Mouse (Mus musculus) heart, embryonic 16.5 days (tissue): ENCODE measurements around the gene Aox1. TPM values are rescaled to one million over a fixed set of nuclear protein-coding genes. Genes with fewer than 3 reads are reported as not detected.

ENCODE experiments used
- ATAC-seq: fragments of 200-750 bp; cut with Nextera tagmentation; replicated peaks from 2 replicates; pipeline ENCODE4 v1.8.0; 2017; ENCODE audit warnings: moderate number of reproducible peaks; ENCODE audit not compliant: insufficient read depth, low FRiP score; ENCODE audit errors: extremely low read depth
- H3K27ac ChIP-seq: fragments of 300-500 bp; sonication (generic); 2 replicates; pipeline ENCODE4 v1.5.1; 2014; ENCODE audit warnings: mild to moderate bottlenecking, low read length, control low read depth, moderate library complexity
- H3K27me3 ChIP-seq: fragments of 300-500 bp; sonication (generic); 2 replicates; pipeline ENCODE4 v1.6.1; 2014; ENCODE audit warnings: low read length, mixed read lengths; ENCODE audit not compliant: control insufficient read depth, insufficient read depth
- H3K36me3 ChIP-seq: fragments of 300-500 bp; sonication (generic); 2 replicates; pipeline ENCODE4 v1.6.1; 2014; ENCODE audit not compliant: control insufficient read depth, insufficient read depth
- H3K4me1 ChIP-seq: fragments of 300-500 bp; sonication (generic); 2 replicates; pipeline ENCODE4 v1.6.1; 2014; ENCODE audit warnings: low read length, mixed read lengths; ENCODE audit not compliant: control insufficient read depth, insufficient read depth
- H3K4me2 ChIP-seq: fragments of 300-500 bp; sonication (generic); 2 replicates; pipeline ENCODE4 v1.6.1; 2014; ENCODE audit warnings: low read depth, mild to moderate bottlenecking, control low read depth, low read length
- H3K4me3 ChIP-seq: fragments of 300-500 bp; sonication (generic); 2 replicates; pipeline ENCODE4 v1.5.1; 2014; ENCODE audit warnings: mild to moderate bottlenecking, control low read depth, low read length
- H3K9ac ChIP-seq: fragments of 300-500 bp; sonication (generic); 2 replicates; pipeline ENCODE4 v1.6.1; 2014; ENCODE audit warnings: low read length, control low read depth
- H3K9me3 ChIP-seq: fragments of 300-500 bp; sonication (generic); replicated peaks from 2 replicates; pipeline ENCODE4 v1.6.1; 2016; ENCODE audit warnings: low read length; ENCODE audit not compliant: control insufficient read depth
- WGBS: fragments of 180-500 bp; shearing (Covaris S2); extraction: QIAGEN DNeasy Blood & Tissue Kit; methylation state at CpG from one replicate; pipeline ENCODE4 v1.1.7; 2014; 5-methylcytosine and 5-hydroxymethylcytosine counted together
- polyA plus RNA-seq: library from polyadenylated mRNA; unstranded; fragments of >200 nt; fragmentation: Nextera tagmentation; extraction: Ambion mirVana; gene quantifications from 2 replicates; pipeline ENCODE4 v1.2.1, GENCODE M21; 2015

Aox1 gene
- polyA plus RNA-seq, 1 experiment from 2014 or later: 0.85 TPM

GRCm38 (mm10) chr1:58072991-58073730 lies 43.4 kb downstream of the Aox1 start:
- Histone ChIP-seq H3K4me3 (no peak overlapping the region), H3K36me3 (no peaks in the 10 kb centered on the region), H3K27ac (no peak overlapping the region), H3K9me3 (no peaks in the 10 kb centered on the region), H3K27me3 (no peaks in the 10 kb centered on the region), H3K9ac (no peak overlapping the region), H3K4me2 (no peak overlapping the region), H3K4me1 (no peaks in the 10 kb centered on the region)
- ATAC-seq: no peak
- WGBS: 70% methylated on average over 12 of the region's 12 CpGs

- H3K36me3 ChIP-seq: no peaks in the 10 kb centered on the region
- H3K4me1 ChIP-seq: no peaks in the 10 kb centered on the region
- no peaks in the 10 kb centered on the region for H3K27me3 ChIP-seq
- H3K9ac ChIP-seq: no peak overlapping the region
- no peak for ATAC-seq
- WGBS: 88% methylated on average over 2 of the region's 2 CpGs
- no peaks in the 10 kb centered on the region for H3K9me3 ChIP-seq
- H3K4me3 ChIP-seq: no peak overlapping the region
- no peak overlapping the region for H3K4me2 ChIP-seq
- no peak overlapping the region for H3K27ac ChIP-seq
These were observed 44.5 kb downstream of the Aox1 start for GRCm38 (mm10) chr1:58074266-58074665.

GRCm38 (mm10) chr1:58077882-58078281 lies 48.2 kb downstream of the Aox1 start:
- Histone ChIP-seq H3K9ac (no peak overlapping the region), H3K9me3 (no peaks in the 10 kb centered on the region)

GRCm38 (mm10) chr1:58078390-58078789 lies 48.7 kb downstream of the Aox1 start:
- Histone ChIP-seq H3K4me3 (no peak overlapping the region), H3K27ac (no peak overlapping the region), H3K27me3 (no peaks in the 10 kb centered on the region), H3K4me1 (no peaks in the 10 kb centered on the region), H3K36me3 (no peaks in the 10 kb centered on the region), H3K4me2 (no peak overlapping the region), H3K9me3 (no peaks in the 10 kb centered on the region), H3K9ac (no peak overlapping the region)
- 87% methylated on average over 7 of the region's 7 CpGs for WGBS
- ATAC-seq: no peak

More at GRCm38 (mm10) chr1:58077882-58078281, 48.2 kb downstream of the Aox1 start:
- H3K27me3 ChIP-seq: no peaks in the 10 kb centered on the region
- no peaks in the 10 kb centered on the region for H3K36me3 ChIP-seq
- H3K4me2 ChIP-seq: no peak overlapping the region
- no peak for ATAC-seq
- no peak overlapping the region for H3K4me3 ChIP-seq
- no peaks in the 10 kb centered on the region for H3K4me1 ChIP-seq
- H3K27ac ChIP-seq: no peak overlapping the region

GRCm38 (mm10) chr1:58079689-58080088 lies 50.0 kb downstream of the Aox1 start:
- Histone ChIP-seq H3K4me3 (no peak overlapping the region), H3K36me3 (no peaks in the 10 kb centered on the region), H3K27me3 (no peaks in the 10 kb centered on the region), H3K27ac (no peak overlapping the region), H3K4me1 (no peaks in the 10 kb centered on the region), H3K9ac (no peak overlapping the region), H3K4me2 (no peak overlapping the region), H3K9me3 (no peaks in the 10 kb centered on the region)
- ATAC-seq: no peak
- 84% methylated on average over 5 of the region's 5 CpGs for WGBS

GRCm38 (mm10) chr1:58080446-58080845 lies 50.7 kb downstream of the Aox1 start:
- no peaks in the 10 kb centered on the region for H3K9me3 ChIP-seq
- ATAC-seq: no peak
- H3K4me3 ChIP-seq: no peak overlapping the region
- H3K4me2 ChIP-seq: no peak overlapping the region
- H3K36me3 ChIP-seq: no peaks in the 10 kb centered on the region
- H3K9ac ChIP-seq: no peak overlapping the region
- no peaks in the 10 kb centered on the region for H3K27me3 ChIP-seq
- H3K27ac ChIP-seq: no peak overlapping the region
- 79% methylated on average over 4 of the region's 4 CpGs for WGBS
- no peaks in the 10 kb centered on the region for H3K4me1 ChIP-seq

GRCm38 (mm10) chr1:58081356-58081755 lies 51.6 kb downstream of the Aox1 start:
- H3K9ac ChIP-seq: no peak overlapping the region
- no peaks in the 10 kb centered on the region for H3K27me3 ChIP-seq
- no peak overlapping the region for H3K4me2 ChIP-seq
- no peaks in the 10 kb centered on the region for H3K4me1 ChIP-seq
- no peak for ATAC-seq
- H3K4me3 ChIP-seq: no peak overlapping the region
- H3K36me3 ChIP-seq: no peaks in the 10 kb centered on the region
- 71% methylated on average over 5 of the region's 5 CpGs for WGBS
- H3K9me3 ChIP-seq: no peaks in the 10 kb centered on the region
- H3K27ac ChIP-seq: no peak overlapping the region

GRCm38 (mm10) chr1:58089316-58089715 lies 59.6 kb downstream of the Aox1 start:
- no peaks in the 10 kb centered on the region for H3K27me3 ChIP-seq
- H3K9ac ChIP-seq: no peak overlapping the region
- ATAC-seq: no peak
- H3K27ac ChIP-seq: no peak overlapping the region
- H3K9me3 ChIP-seq: no peaks in the 10 kb centered on the region
- peaks cover 2% of the 10 kb centered on the region for H3K4me1 ChIP-seq
- no peak overlapping the region for H3K4me3 ChIP-seq
- no peak overlapping the region for H3K4me2 ChIP-seq
- 59% methylated on average over 5 of the region's 5 CpGs for WGBS
- no peaks in the 10 kb centered on the region for H3K36me3 ChIP-seq

GRCm38 (mm10) chr1:58090191-58090590 lies 60.5 kb downstream of the Aox1 start:
- no peaks in the 10 kb centered on the region for H3K9me3 ChIP-seq
- ATAC-seq: no peak
- no peaks in the 10 kb centered on the region for H3K27me3 ChIP-seq
- 78% methylated on average over 4 of the region's 4 CpGs for WGBS
- no peaks in the 10 kb centered on the region for H3K36me3 ChIP-seq
- H3K4me2 ChIP-seq: no peak overlapping the region
- H3K4me1 ChIP-seq: peaks cover 2% of the 10 kb centered on the region
- H3K27ac ChIP-seq: no peak overlapping the region
- H3K4me3 ChIP-seq: no peak overlapping the region
- no peak overlapping the region for H3K9ac ChIP-seq
